Mouse (Mus musculus): ENCODE measurements around the gene Thbs1.
A peak's percentile ranks its signal among the peaks of the same experiment; 100 is the strongest.

The Thbs1 gene

GRCm38 (mm10) chr2:118111488-118112131 is at the start of gene Thbs1:
Gene Thbs1 (plus strand): TSS chr2:118111876.
- DNase-seq (ENCODE audit: low read depth in 2 of 2, low spot score in 2 of 2) = peak in 1 of 2 experiments; percentile 7

- DNase-seq (ENCODE audit: low read depth in 2 of 2, low spot score in 2 of 2) = no peak
Measured at GRCm38 (mm10) chr2:118064121-118064764, 47.4 kb upstream of the Thbs1 start.

- no peak for DNase-seq (ENCODE audit: low read depth in 2 of 2, low spot score in 2 of 2)
Measured at GRCm38 (mm10) chr2:118066065-118066770, 45.5 kb upstream of the Thbs1 start.

GRCm38 (mm10) chr2:118069975-118070374 is 41.7 kb upstream of the Thbs1 start:
- no peak for DNase-seq (ENCODE audit: low read depth in 2 of 2, low spot score in 2 of 2)

- DNase-seq (ENCODE audit: low read depth in 2 of 2, low spot score in 2 of 2) = no peak
Measured at GRCm38 (mm10) chr2:118072811-118073372, 38.8 kb upstream of the Thbs1 start.

GRCm38 (mm10) chr2:118074030-118074429 is 37.6 kb upstream of the Thbs1 start:
- no peak for DNase-seq (ENCODE audit: low read depth in 2 of 2, low spot score in 2 of 2)

GRCm38 (mm10) chr2:118075165-118075564 is 36.5 kb upstream of the Thbs1 start:
- no peak for DNase-seq (ENCODE audit: low read depth in 2 of 2, low spot score in 2 of 2)

- no peak for DNase-seq (ENCODE audit: low read depth in 2 of 2, low spot score in 2 of 2)
Measured at GRCm38 (mm10) chr2:118079131-118079530, 32.5 kb upstream of the Thbs1 start.

GRCm38 (mm10) chr2:118081581-118081980 is 30.1 kb upstream of the Thbs1 start:
- DNase-seq (ENCODE audit: low read depth in 2 of 2, low spot score in 2 of 2) = no peak

GRCm38 (mm10) chr2:118083652-118084051 is 28.0 kb upstream of the Thbs1 start:
- no peak for DNase-seq (ENCODE audit: low read depth in 2 of 2, low spot score in 2 of 2)

GRCm38 (mm10) chr2:118084693-118085092 is 27.0 kb upstream of the Thbs1 start:
- DNase-seq (ENCODE audit: low read depth in 2 of 2, low spot score in 2 of 2) = no peak

- no peak for DNase-seq (ENCODE audit: low read depth in 2 of 2, low spot score in 2 of 2)
Measured at GRCm38 (mm10) chr2:118085647-118086046, 26.0 kb upstream of the Thbs1 start.

- no peak for DNase-seq (ENCODE audit: low read depth in 2 of 2, low spot score in 2 of 2)
Measured at GRCm38 (mm10) chr2:118087044-118087726, 24.5 kb upstream of the Thbs1 start.

GRCm38 (mm10) chr2:118091226-118091625 is 20.4 kb upstream of the Thbs1 start:
- no peak for DNase-seq (ENCODE audit: low read depth in 2 of 2, low spot score in 2 of 2)

GRCm38 (mm10) chr2:118099104-118099503 is 12.6 kb upstream of the Thbs1 start:
- DNase-seq (ENCODE audit: low read depth in 2 of 2, low spot score in 2 of 2) = no peak

GRCm38 (mm10) chr2:118102169-118102568 is 9.5 kb upstream of the Thbs1 start:
- DNase-seq (ENCODE audit: low read depth in 2 of 2, low spot score in 2 of 2) = no peak

- DNase-seq (ENCODE audit: low read depth in 2 of 2, low spot score in 2 of 2) = no peak
Measured at GRCm38 (mm10) chr2:118110225-118110915, 1.3 kb upstream of the Thbs1 start.

GRCm38 (mm10) chr2:118111116-118111487 is 574 bp upstream of the Thbs1 start:
- DNase-seq (ENCODE audit: low read depth in 2 of 2, low spot score in 2 of 2) = peak; percentile 45 to 63

- no peak for DNase-seq (ENCODE audit: low read depth in 2 of 2, low spot score in 2 of 2)
Measured at GRCm38 (mm10) chr2:118112438-118112837, 762 bp downstream of the Thbs1 start.

GRCm38 (mm10) chr2:118112846-118113479 is 1.3 kb downstream of the Thbs1 start:
- DNase-seq (ENCODE audit: low read depth in 2 of 2, low spot score in 2 of 2) = no peak

Data from CD8-positive naive resting alpha-beta T cell, adult 2 months (primary cell).